Mouse (Mus musculus): ENCODE measurements at regions not wholly inside any gene's neighbourhood (a gene's known extent, or its start where the extent isn't known, plus 50 kb on each side); places are given as distances from the start of the nearest gene placed in this dataset.

GRCm38 (mm10) chr14:76188105-76188645 is 77.5 kb downstream of the Nufip1 start:
- H3K36me3 ChIP-seq (ENCODE audit: control insufficient read depth, insufficient read depth, low read length) = no peaks in the 10 kb centered on the region
- no peak overlapping the region for H3K4me3 ChIP-seq (ENCODE audit: low read depth, low read length)
- no peak overlapping the region for H3K9ac ChIP-seq (ENCODE audit: low read length)
- WGBS = 85% methylated on average over 6 of the region's 6 CpGs
- no peak for ATAC-seq (replicated peaks; ENCODE audit: low FRiP score)
- no peaks in the 10 kb centered on the region; the same call in 1 of the 2 replicates for H3K9me3 ChIP-seq (ENCODE audit: control insufficient read depth, low read length)
- DNase-seq (ENCODE audit: low spot score) = no peak
- no peaks in the 10 kb centered on the region for H3K27me3 ChIP-seq (ENCODE audit: control insufficient read depth, insufficient read depth, low read length)
- H3K4me1 ChIP-seq (replicated peaks; ENCODE audit: control insufficient read depth, insufficient read depth, low read length) = no peaks in the 10 kb centered on the region
- H3K4me2 ChIP-seq (ENCODE audit: low read depth, low read length, severe bottlenecking) = no peak overlapping the region
- H3K27ac ChIP-seq (ENCODE audit: low read depth, low read length) = no peak overlapping the region

GRCm38 (mm10) chr14:76195324-76195723 is 84.6 kb downstream of the Nufip1 start:
- no peak for DNase-seq (ENCODE audit: low spot score)
- 92% methylated on average over 10 of the region's 10 CpGs for WGBS
- H3K27ac ChIP-seq (ENCODE audit: low read depth, low read length) = no peak overlapping the region
- H3K27me3 ChIP-seq (ENCODE audit: control insufficient read depth, insufficient read depth, low read length) = no peaks in the 10 kb centered on the region
- no peak overlapping the region for H3K9ac ChIP-seq (ENCODE audit: low read length)
- H3K4me2 ChIP-seq (ENCODE audit: low read depth, low read length, severe bottlenecking) = no peak overlapping the region
- no peak overlapping the region for H3K4me3 ChIP-seq (ENCODE audit: low read depth, low read length)
- no peaks in the 10 kb centered on the region; the same call in 1 of the 2 replicates for H3K9me3 ChIP-seq (ENCODE audit: control insufficient read depth, low read length)
- ATAC-seq (replicated peaks; ENCODE audit: low FRiP score) = no peak
- no peaks in the 10 kb centered on the region for H3K36me3 ChIP-seq (ENCODE audit: control insufficient read depth, insufficient read depth, low read length)
- H3K4me1 ChIP-seq (replicated peaks; ENCODE audit: control insufficient read depth, insufficient read depth, low read length) = no peaks in the 10 kb centered on the region

GRCm38 (mm10) chr14:76197357-76197756 is 86.7 kb downstream of the Nufip1 start:
- DNase-seq (ENCODE audit: low spot score) = no peak
- Histone ChIP-seq H3K4me2 (ENCODE audit: low read depth, low read length, severe bottlenecking) (no peak overlapping the region), H3K27ac (ENCODE audit: low read depth, low read length) (no peak overlapping the region), H3K9me3 (ENCODE audit: control insufficient read depth, low read length) (no peaks in the 10 kb centered on the region), H3K27me3 (ENCODE audit: control insufficient read depth, insufficient read depth, low read length) (no peaks in the 10 kb centered on the region), H3K4me3 (ENCODE audit: low read depth, low read length) (no peak overlapping the region), H3K9ac (ENCODE audit: low read length) (no peak overlapping the region), H3K36me3 (ENCODE audit: control insufficient read depth, insufficient read depth, low read length) (no peaks in the 10 kb centered on the region), H3K4me1 (replicated peaks; ENCODE audit: control insufficient read depth, insufficient read depth, low read length) (no peaks in the 10 kb centered on the region)
- WGBS = 81% methylated on average over 2 of the region's 2 CpGs
- no peak for ATAC-seq (replicated peaks; ENCODE audit: low FRiP score)

GRCm38 (mm10) chr14:76198406-76198805 is 87.7 kb downstream of the Nufip1 start:
- WGBS = 73% methylated on average over 5 of the region's 5 CpGs

GRCm38 (mm10) chr14:76202595-76202994 is 91.9 kb downstream of the Nufip1 start:
- H3K4me1 ChIP-seq (replicated peaks; ENCODE audit: control insufficient read depth, insufficient read depth, low read length) = no peaks in the 10 kb centered on the region
- 92% methylated on average over 4 of the region's 4 CpGs for WGBS
- H3K4me3 ChIP-seq (ENCODE audit: low read depth, low read length) = no peak overlapping the region
- no peak overlapping the region for H3K4me2 ChIP-seq (ENCODE audit: low read depth, low read length, severe bottlenecking)
- no peaks in the 10 kb centered on the region for H3K9me3 ChIP-seq (ENCODE audit: control insufficient read depth, low read length)
- no peaks in the 10 kb centered on the region for H3K27me3 ChIP-seq (ENCODE audit: control insufficient read depth, insufficient read depth, low read length)
- H3K36me3 ChIP-seq (ENCODE audit: control insufficient read depth, insufficient read depth, low read length) = no peaks in the 10 kb centered on the region
- no peak for ATAC-seq (replicated peaks; ENCODE audit: low FRiP score)
- no peak overlapping the region for H3K9ac ChIP-seq (ENCODE audit: low read length)
- DNase-seq (ENCODE audit: low spot score) = no peak
- H3K27ac ChIP-seq (ENCODE audit: low read depth, low read length) = no peak overlapping the region

More at GRCm38 (mm10) chr14:76198406-76198805, 87.7 kb downstream of the Nufip1 start:
- Histone ChIP-seq H3K27ac (ENCODE audit: low read depth, low read length) (no peak overlapping the region), H3K9me3 (ENCODE audit: control insufficient read depth, low read length) (no peaks in the 10 kb centered on the region), H3K4me1 (replicated peaks; ENCODE audit: control insufficient read depth, insufficient read depth, low read length) (no peaks in the 10 kb centered on the region), H3K27me3 (ENCODE audit: control insufficient read depth, insufficient read depth, low read length) (no peaks in the 10 kb centered on the region), H3K4me2 (ENCODE audit: low read depth, low read length, severe bottlenecking) (no peak overlapping the region), H3K36me3 (ENCODE audit: control insufficient read depth, insufficient read depth, low read length) (no peaks in the 10 kb centered on the region), H3K9ac (ENCODE audit: low read length) (no peak overlapping the region), H3K4me3 (ENCODE audit: low read depth, low read length) (no peak overlapping the region)
- ATAC-seq (replicated peaks; ENCODE audit: low FRiP score) (no peak), DNase-seq (ENCODE audit: low spot score) (no peak)

- Histone ChIP-seq H3K27me3 (ENCODE audit: control insufficient read depth, insufficient read depth, low read length) (no peaks in the 10 kb centered on the region), H3K9ac (ENCODE audit: low read length) (no peak overlapping the region), H3K9me3 (ENCODE audit: control insufficient read depth, low read length) (no peaks in the 10 kb centered on the region), H3K36me3 (ENCODE audit: control insufficient read depth, insufficient read depth, low read length) (no peaks in the 10 kb centered on the region), H3K4me3 (ENCODE audit: low read depth, low read length) (no peak overlapping the region), H3K4me1 (replicated peaks; ENCODE audit: control insufficient read depth, insufficient read depth, low read length) (no peaks in the 10 kb centered on the region), H3K27ac (ENCODE audit: low read depth, low read length) (no peak overlapping the region), H3K4me2 (ENCODE audit: low read depth, low read length, severe bottlenecking) (no peak overlapping the region)
- ATAC-seq (replicated peaks; ENCODE audit: low FRiP score) = no peak
- DNase-seq (ENCODE audit: low spot score) = no peak
- WGBS = 74% methylated on average over 1 of the region's 1 CpGs
These were observed 92.4 kb downstream of the Nufip1 start for GRCm38 (mm10) chr14:76203135-76203534.

- 79% methylated on average over 12 of the region's 12 CpGs for WGBS
- H3K9ac ChIP-seq (ENCODE audit: low read length) = no peak overlapping the region
- H3K27ac ChIP-seq (ENCODE audit: low read depth, low read length) = no peak overlapping the region
- peaks cover 2% of the 10 kb centered on the region; the same call in 1 of the 2 replicates for H3K4me1 ChIP-seq (replicated peaks; ENCODE audit: control insufficient read depth, insufficient read depth, low read length)
- ATAC-seq (replicated peaks; ENCODE audit: low FRiP score) = no peak
- H3K9me3 ChIP-seq (ENCODE audit: control insufficient read depth, low read length) = peaks cover 3% of the 10 kb centered on the region; the same call in 1 of the 2 replicates
- H3K36me3 ChIP-seq (ENCODE audit: control insufficient read depth, insufficient read depth, low read length) = no peaks in the 10 kb centered on the region
- peak; percentile 31 for DNase-seq (ENCODE audit: low spot score)
- H3K27me3 ChIP-seq (ENCODE audit: control insufficient read depth, insufficient read depth, low read length) = no peaks in the 10 kb centered on the region
- no peak overlapping the region for H3K4me2 ChIP-seq (ENCODE audit: low read depth, low read length, severe bottlenecking)
- H3K4me3 ChIP-seq (ENCODE audit: low read depth, low read length) = no peak overlapping the region
These were observed 105.9 kb downstream of the Nufip1 start for GRCm38 (mm10) chr14:76216446-76217177.

- Histone ChIP-seq H3K27me3 (ENCODE audit: control insufficient read depth, insufficient read depth, low read length) (no peaks in the 10 kb centered on the region), H3K9ac (ENCODE audit: low read length) (no peak overlapping the region), H3K27ac (ENCODE audit: low read depth, low read length) (no peak overlapping the region), H3K36me3 (ENCODE audit: control insufficient read depth, insufficient read depth, low read length) (no peaks in the 10 kb centered on the region), H3K4me2 (ENCODE audit: low read depth, low read length, severe bottlenecking) (no peak overlapping the region), H3K4me3 (ENCODE audit: low read depth, low read length) (no peak overlapping the region), H3K4me1 (replicated peaks; ENCODE audit: control insufficient read depth, insufficient read depth, low read length) (peaks cover 4% of the 10 kb centered on the region; the same call in 1 of the 2 replicates), H3K9me3 (ENCODE audit: control insufficient read depth, low read length) (peaks cover 3% of the 10 kb centered on the region; the same call in 1 of the 2 replicates)
- WGBS = 75% methylated on average over 9 of the region's 9 CpGs
- DNase-seq (ENCODE audit: low spot score) = no peak
- ATAC-seq (replicated peaks; ENCODE audit: low FRiP score) = no peak
These were observed 106.4 kb downstream of the Nufip1 start for GRCm38 (mm10) chr14:76217178-76217500.
